Mouse (Mus musculus) liver, adult 10 weeks (tissue): Measurements from ENCODE around the gene Kbtbd8. TPM values are rescaled to one million over a fixed set of nuclear protein-coding genes. Genes with fewer than 3 reads are reported as not detected.

Experiments used
- polyA plus RNA-seq: library from polyadenylated mRNA; stranded (reverse); fragments of 350-450 nt; fragmentation: Illumina TruSeq; extraction: RNeasy Lipid Tissue Mini Kit (QIAGEN cat#74804); gene quantifications from one replicate; pipeline ENCODE4 v1.2.3, GENCODE M21; 2014; ENCODE audit warnings: low read depth, low replicate concordance

Gene Kbtbd8
- 6.7 TPM for polyA plus RNA-seq

DNA sequence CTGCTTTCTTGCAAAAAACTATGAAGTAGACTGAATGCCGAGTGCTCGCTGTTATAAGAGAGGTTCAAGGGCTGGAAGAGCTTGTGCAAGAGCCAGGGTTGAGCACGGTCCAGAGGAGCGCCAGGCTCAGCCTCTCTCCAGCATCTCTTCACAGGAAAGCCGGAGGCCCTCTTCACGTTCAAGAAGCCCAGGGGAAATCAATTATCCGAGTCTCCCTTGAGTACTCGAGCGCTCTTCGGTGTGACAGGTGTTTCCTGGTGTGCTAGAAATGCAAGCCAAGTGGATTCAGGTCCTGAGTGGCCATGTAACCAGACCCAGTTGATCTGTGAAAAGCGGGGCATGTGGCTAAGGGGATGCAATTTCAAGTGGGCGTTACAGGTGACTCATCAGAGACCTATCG is at the start of gene Kbtbd8:
TSS of gene Kbtbd8 (plus strand) at position 295 of the 400 bp plus-strand sequence.

Other genes with a start within 250 kb of the Kbtbd8 start
- gene Gm10234, start 204.9 kb downstream of the Kbtbd8 start, polyA plus RNA-seq = not detected